Mouse (Mus musculus) cerebellum, postnatal 14 days (tissue): ENCODE measurements around the gene Abhd14b.

Experiments used
- DNase-seq, 2 experiments: peaks; one replicate each; pipeline ENCODE4 v3.0.0; 2021; ENCODE audit warnings: mixed read lengths in 2 of 2

Abhd14b gene

GRCm38 (mm10) chr9:106460401-106461025 is 13.3 kb downstream of the Abhd14b start:
- DNase-seq, result peak; percentile 63 to 73

GRCm38 (mm10) chr9:106461026-106461415 is 13.8 kb downstream of the Abhd14b start:
- no peak for DNase-seq

DNA sequence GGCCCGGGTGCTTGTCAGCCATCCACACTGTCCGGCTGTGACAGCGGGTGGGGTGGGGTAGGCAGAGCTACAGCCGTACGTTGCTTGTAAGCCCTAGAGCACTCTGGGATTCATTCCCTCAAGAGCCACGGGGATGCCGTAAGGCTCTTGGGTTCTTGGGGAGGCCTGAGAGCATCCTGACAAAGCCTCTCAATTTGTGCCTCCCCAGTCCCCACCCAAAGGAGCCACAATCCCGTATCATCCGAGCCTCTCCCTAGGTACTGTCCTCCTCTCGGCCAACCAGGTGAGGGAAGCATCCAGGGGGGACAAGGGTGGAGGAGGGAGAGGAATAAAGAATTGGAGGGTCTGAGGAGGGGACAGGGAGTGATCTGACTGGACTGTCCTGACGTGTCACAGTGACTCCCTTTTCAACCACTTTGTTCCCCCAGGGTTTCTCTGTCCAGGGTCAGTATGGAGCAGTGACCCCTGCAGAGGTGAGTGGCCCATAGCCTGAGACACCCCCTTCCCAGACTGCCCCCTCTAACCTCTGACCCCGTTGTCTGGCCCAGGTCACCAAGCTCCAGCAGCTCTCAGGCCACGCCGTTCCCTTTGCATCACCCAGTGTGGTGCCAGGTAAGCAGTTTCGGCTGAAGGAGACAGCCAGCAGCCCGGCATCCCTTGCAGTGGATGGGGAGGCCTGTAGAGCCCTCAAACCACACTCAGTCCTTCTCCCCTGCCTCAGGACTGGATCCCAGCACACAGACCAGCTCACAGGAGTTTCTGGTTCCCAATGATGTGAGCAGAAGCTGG is 14.6 kb downstream of the Abhd14b start:
- peak; percentile 37 to 49 for DNase-seq

- DNase-seq, result peak; percentile 45 to 48
These were observed 15.2 kb downstream of the Abhd14b start for GRCm38 (mm10) chr9:106462430-106462800.

GRCm38 (mm10) chr9:106463122-106464063 is 16.1 kb downstream of the Abhd14b start:
- DNase-seq, result peak; percentile 85 to 93

DNA sequence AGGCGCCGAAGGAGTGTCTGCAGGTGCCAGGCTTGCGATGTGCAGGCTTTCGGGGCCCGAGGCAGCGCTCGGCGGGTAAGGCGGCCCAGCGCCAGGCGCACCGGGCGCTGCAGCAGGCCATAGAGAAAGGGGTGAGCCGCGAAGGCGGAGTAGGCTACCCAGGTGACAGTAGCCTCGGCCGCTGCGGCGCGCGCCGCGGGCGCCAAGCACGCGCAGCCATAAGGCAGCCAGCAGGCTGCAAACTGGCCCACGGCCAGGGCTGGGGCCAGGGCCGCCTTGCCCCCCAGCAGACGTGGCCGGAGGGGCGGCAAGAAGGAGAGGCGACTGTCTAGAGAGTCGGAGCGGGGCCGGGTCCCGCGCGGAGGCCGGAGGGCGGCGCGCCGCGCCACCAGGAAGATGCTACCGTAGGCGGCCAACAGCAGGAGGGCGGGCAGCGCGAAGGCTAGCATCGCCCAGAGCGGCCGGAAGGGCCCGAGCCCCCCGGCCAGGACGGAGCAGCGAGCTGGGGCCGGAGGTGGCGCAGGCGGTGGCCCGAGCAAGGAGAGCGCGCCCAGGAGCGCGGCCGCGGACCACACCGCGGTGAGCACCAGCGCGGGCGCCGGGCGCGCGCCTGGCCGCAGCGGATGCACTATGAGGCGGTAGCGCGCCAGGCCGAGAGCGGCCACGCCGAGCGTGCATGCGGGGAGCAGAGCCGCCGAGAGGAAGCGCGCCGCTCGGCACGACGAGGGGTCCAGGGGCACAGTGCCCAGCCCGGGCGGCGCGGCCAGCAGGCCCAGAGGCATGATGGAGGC is 17.7 kb downstream of the Abhd14b start:
- DNase-seq, result peak; percentile 92 to 93

DNA sequence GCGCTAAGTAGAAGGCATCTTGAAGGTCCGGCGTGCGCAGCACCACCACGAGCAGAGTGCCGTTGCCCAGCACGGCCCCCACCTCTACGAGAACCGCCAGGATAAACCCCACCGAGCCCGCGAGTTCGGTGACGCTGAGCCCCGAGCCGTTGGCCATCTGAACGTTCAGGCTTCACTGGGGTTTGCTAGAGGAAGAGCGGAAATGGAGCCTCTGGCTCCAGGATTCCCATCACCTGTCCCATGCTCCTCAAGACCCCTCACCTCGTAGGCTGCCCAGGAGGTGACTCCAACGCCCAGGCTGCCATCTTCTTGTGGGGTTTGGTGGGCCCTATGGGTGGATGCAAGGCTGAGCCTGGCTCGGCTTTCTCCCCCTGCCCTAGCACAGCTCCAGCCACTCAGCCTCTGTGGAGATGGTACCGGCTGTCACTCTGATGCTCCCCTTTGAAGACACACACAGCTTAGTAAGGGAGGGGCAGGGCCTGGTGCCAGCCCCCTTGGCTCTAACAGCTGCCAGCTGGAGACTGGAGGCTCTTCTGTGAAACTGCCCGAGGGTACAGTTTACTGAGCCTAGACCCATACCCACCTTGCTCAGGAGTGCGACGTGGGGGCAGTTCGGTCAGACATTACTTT is 18.4 kb downstream of the Abhd14b start, which contains the start of gene Gpr62:
Gene Gpr62, minus strand, starts transcription at position 368 of the 630 bp plus-strand sequence.
- peak; percentile 90 to 93 for DNase-seq

DNA sequence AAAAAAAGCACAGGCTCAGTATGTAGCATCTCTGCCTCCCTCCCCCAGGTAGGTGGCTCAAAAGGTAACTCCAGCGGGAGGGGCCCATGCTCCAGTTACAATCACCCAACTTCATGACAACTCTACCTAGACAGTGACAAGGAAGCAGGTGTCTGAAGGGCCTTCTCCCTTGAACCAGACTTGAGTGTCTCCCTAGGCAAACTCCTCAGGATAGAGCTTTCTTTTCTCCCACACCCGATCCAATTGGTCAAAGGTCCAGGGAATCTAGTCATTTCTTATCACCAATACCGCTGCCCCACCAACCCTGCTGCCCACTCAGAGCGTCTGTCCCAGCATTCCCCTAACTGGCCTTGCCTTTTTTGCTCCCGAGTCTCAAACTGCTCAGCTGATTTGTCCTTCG is 19.5 kb downstream of the Abhd14b start:
- DNase-seq, result peak in 1 of 2 experiments; percentile 18

DNA sequence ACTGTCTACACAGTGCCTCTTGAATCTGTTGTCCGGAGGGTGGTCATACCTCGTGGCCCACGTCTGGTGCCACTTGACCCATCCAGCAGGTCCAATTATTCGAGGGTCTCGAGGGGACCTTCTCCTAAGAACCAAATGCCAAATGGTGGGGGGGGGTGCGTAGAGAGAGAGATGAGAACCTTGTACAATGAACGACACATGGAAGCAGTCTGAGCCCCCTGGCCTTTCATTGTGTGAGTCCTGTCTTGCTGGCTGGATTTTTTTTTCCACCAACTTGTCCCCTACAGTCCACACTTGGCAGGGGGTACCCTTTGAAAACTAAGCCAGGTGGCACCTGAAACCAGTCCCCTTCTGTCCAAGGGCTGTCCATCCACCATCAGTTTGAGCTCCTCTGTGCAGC is 20.5 kb downstream of the Abhd14b start:
- no peak for DNase-seq

DNA sequence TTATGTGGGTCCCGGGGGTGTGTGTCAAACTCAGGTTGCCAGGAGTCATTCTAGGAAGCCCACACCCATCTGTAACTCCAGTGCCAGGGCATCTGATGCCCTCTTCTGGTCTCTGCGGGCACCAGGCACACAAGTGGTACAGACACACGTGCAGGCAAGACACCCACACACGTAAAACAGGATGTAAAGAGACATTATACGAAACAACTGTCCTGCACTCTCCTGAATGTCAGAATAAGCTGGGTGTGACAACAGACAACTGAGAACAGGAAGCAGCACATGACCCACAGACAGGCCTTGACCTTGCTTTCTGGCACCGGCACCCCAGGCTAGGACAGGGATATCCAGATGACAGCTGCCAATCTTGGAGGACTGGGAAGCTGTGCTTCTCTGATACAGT is 22.1 kb downstream of the Abhd14b start:
- peak in 1 of 2 experiments; percentile 27 for DNase-seq

DNA sequence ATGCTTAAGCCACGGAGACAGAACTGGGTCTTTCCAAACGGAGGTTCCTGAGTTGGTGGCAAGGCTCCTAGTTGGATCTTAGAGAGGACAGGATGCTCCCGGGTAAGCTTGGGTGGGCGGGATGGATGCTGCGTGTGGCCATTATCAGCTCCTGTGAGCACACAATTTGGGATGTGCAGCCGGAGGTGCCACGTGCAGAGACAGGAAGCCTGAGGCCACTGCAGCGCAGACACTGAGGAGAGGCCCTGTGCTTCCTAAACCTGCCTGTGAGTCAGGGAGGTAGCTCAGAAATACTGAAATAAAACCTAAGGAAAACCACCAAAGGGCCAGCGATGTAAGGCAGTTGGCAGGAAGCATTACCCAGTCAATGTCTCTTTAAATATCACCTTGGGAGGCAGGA is 22.5 kb downstream of the Abhd14b start:
- peak in 1 of 2 experiments; percentile 19 for DNase-seq

DNA sequence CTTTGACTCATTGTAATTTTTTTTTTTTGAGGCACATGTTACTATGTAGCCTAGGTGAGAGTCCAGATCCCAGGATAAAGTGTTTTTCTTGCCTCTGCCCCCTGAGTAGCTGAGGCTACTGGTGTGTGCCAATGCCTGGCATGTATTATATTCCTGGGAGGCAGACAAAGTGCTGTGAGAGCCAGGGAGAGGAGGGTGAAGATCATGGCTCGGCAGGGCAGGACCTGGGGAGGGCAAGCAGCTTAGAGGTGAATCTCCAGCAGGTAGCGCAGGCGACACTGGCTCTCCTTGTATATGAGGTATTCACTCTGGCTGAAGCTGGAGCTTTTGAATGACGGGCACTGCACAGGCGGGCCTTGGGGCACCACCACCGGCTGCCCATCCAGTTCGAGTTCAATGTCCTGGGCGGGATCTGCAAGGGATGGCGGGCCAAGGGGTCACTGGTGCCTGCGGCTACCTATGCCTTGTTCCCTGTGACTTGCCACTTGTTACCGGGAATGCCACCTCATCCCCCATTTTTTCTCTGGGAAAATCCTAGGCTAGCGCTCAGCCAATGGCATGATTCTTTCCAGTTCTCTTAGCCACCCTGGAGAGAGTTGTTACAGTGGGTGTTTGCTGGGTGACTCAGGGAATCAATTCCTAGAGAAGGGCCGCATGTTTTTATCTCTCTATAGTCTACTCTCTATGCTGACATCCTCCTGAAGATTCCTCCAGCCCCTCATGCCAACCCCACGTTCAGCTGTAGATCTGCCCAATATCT is 23.9 kb downstream of the Abhd14b start:
- DNase-seq, result peak in 1 of 2 experiments; percentile 6

DNA sequence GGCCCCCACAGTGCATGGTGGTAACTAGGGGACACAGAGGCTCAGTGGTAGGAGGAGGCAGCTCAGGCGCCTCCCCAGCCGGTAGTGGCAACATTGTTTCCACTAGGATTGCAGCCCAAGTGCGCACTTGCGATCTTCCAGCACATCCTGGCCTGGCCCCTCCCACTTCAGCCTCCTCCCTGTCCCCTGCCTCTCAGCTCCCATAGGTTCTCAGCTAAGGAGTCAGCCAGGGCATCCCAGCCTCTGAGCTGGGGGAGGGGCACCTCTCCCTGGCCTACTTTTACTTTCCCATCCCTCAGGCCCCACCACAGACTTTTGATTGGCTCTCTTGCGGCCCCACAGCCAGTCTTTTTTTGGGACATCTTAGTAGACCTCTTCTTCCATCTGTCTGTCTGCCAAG is 24.6 kb downstream of the Abhd14b start:
- peak; percentile 42 to 60 for DNase-seq

- DNase-seq, result no peak
These were observed 25.1 kb downstream of the Abhd14b start for GRCm38 (mm10) chr9:106472321-106472720.

DNA sequence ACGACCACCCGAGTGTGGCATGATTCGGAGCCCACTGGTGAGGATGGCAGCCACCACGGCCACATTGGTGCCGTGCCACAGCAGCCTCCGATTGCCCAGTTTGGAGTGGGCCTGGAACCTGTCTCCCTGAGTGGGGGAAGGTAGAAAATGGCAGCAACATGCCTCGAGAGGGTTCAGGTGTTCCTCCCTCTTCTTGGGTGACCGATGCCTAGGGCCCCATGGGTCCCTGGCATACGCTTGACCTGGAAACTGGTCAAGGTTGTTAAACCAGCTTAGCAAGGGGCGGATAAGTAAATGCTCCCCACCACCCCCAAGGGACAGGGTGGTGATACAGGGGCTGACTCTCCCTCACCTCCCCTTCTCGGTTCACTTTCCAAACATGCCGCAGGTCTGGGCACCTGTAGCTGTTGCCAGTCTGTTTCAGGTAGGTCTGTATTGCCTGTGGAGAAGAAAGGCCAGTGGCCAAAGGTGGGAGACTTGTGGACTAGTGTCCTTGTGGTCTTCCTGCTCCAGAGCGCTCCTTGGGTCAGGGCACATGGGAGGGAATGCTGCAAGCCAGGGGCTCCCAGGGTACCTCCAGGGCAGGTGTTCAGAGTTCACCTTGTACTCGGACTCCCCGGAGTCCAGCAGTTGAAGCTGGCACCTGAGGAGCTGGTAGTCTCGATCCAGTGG is 26.0 kb downstream of the Abhd14b start:
- DNase-seq, result peak in 1 of 2 experiments; percentile 40

GRCm38 (mm10) chr9:106473753-106474105 is 26.5 kb downstream of the Abhd14b start:
- peak in 1 of 2 experiments; percentile 39 for DNase-seq

DNA sequence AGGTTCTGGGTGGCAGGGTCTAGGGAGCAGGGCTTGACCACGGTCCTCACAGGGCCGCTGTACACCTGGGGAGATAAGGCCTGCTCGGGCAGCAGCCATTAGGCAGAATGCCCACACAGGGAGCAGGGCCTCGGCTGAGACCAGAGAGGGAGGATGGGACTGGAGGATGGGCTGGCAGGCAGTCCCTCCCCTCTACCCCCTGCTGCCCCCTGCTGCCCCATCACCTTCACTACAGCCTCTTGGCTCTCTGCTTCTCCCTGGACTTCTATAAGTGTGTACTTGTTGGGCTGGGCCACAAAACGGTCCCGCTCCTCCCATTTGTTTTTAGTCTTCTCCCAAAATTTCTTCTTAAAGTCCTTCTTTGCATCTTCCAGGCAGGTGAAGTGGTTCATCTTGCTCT is 27.2 kb downstream of the Abhd14b start:
- peak; percentile 80 to 89 for DNase-seq

DNA sequence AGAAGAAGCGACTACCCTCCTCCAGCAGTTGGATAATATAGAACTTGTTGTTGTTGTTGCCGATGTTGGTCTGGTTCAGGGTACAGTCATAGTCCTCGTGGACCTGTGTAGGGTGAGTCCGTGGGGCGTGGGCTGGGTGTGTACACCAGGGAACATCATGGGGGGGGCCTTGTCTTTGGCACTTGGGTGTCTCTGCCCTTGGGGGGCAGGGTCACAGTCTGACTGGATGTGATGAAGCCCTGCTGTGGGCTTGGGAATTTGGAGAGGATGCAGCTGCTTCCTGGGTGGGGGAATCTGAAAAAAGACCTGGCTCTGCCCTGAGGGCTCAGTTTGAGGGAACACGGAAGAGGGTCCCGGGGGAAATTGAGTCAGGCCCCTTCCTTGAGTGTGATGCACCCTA is 27.8 kb downstream of the Abhd14b start:
- DNase-seq, result peak in 1 of 2 experiments; percentile 44

DNA sequence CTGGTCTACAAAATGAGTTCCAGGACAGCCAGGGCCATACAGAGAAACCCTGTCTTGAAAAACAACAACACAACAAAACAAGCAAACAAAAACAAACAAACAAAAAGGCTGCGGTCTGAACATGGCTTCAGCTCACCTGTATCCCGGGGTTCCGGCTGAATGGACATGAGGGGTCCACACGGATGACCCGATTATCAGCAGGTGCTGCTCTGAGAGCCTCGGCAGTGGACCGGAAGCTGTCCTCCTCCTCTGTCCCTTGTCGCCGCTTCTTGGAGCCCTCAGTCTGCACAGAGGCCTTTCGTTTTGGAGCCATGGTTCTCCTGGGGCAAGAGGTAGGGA is 28.4 kb downstream of the Abhd14b start, which contains the start of gene Rrp9:
Gene Rrp9, plus strand, starts transcription at position 301 of the 339 bp plus-strand sequence.
- DNase-seq, result peak in 1 of 2 experiments; percentile 18
